Mouse (Mus musculus) embryonic stem cell, embryonic (primary cell): ENCODE results near the gene Abcc1.

Experiments used
- CTCF ChIA-PET, 4 experiments: fragments of 300-600 bp in 2 of 4; fragments of 350-600 bp in 2 of 4; sonication (Branson Sonifier 250); formaldehyde crosslinking; loops; one replicate each; lab custom pipeline; 2022; ENCODE audit warnings: inconsistent platforms in 2 of 4; lab: Charles Lee
- POLR2A ChIA-PET, 4 experiments: fragments of 300-600 bp in 2 of 4; fragments of 350-600 bp in 2 of 4; sonication (Branson Sonifier 250); formaldehyde crosslinking; loops; one replicate each; lab custom pipeline; 2022; ENCODE audit warnings: antibody characterized with exemption in 4 of 4, inconsistent platforms in 1 of 4; lab: Charles Lee

The Abcc1 gene

DNA sequence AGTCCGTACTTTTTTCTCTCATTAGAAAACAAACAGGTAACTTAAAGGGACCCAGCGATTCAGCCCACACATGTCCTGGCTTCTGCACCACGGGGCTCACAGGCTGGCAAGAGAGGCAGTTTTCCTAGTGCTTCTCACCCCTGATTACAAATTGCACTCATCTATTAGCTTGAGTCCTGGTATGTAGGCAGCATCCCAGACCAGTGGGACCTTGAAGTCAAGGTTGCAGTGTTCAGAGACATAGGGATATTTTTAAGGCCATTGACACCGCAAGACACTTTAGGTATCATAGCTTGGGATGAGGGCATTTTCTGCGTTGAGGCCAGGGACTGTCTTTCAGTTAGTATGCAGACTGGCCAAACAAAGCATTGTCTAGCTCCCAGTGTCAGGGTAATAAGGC lies 51.2 kb downstream of the Abcc1 start:
- CTCF ChIA-PET, result no interaction called here
- POLR2A ChIA-PET, result interaction anchor here in 1 of 4 experiments (1.2 to 1.4 kb wide), 2 partner anchors 16 to 53 kb away, joined by 4 read pairs; no protein-coding TSS in a partner anchor

- CTCF ChIA-PET, result interaction anchor here in 2 of 4 experiments (0.5 kb wide), 2 partner anchors 46 to 124 kb away, joined by 3 to 9 read pairs; partner anchors contain the start of gene Myh11 (in 1 of the 2)
- POLR2A ChIA-PET, result interaction anchor here in 1 of 4 experiments (0.7 to 1.5 kb wide), 3 partner anchors 9 to 45 kb away, joined by 3 read pairs; no protein-coding TSS in a partner anchor
Observed at GRCm38 (mm10) chr16:14415206-14415605, 53.8 kb downstream of the Abcc1 start.

DNA sequence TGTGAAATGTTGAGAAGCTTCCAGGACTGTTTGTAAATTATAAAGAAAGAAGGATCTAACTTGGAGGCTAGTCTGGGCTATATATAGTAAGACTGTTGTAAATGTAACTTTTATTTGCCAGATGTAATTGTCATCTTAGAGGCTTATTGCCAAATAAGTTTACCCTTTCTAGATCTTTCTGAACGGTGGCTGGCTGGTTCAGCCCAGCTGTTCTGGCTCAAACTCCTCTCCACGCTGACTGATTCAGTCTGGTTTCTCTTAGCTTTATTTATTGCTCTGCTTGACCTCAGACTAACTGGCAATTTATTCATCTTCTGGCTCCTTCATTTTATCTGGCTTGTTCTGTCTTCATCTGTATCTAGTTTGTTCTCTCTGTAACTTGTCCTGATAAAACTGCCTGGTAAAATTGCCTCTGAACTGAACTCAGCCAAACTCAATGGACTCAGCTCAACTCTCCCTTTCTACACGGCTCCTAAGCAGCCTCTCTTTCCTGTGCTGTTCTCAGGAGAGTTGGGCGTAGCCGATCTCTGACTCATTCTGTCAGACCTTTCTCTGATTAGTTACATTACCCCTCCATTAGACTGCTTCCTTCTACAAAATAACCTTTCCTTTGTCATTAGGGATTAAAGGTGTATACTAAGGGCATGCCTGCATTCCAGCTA lies 55.7 kb downstream of the Abcc1 start:
- POLR2A ChIA-PET, result no interaction called here
- CTCF ChIA-PET, result no interaction called here

- ChIA-PET CTCF (no interaction called here), POLR2A (interaction anchor here in 1 of 4 experiments (0.6 to 0.9 kb wide), 2 partner anchors 9 to 68 kb away, joined by 3 read pairs; no protein-coding TSS in a partner anchor)
Observed at GRCm38 (mm10) chr16:14420496-14421132, 59.3 kb downstream of the Abcc1 start.

DNA sequence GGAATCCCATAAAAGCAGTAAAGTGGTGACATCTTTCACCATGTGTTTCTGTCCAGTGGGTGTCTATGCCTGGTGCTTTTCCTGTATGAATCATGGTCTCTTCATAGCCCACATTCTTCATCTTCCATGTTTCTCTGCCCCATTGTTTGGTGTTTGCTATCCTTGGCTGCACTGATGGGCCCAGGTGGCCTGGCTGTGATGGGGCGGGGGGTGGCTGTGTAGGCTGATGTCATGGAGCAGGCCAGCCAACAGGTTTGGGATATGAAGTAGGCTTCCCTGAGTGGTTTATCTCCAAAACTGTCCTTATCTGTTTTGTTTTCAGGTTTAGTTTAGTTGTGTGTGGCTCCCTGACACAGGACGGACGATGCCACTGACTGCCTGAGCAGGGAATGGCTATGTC lies 60.7 kb downstream of the Abcc1 start:
- CTCF ChIA-PET, result no interaction called here
- POLR2A ChIA-PET, result interaction anchor here in 1 of 4 experiments (0.6 kb wide), 1 partner anchor 218 kb away, joined by 3 read pairs; no protein-coding TSS in a partner anchor

DNA sequence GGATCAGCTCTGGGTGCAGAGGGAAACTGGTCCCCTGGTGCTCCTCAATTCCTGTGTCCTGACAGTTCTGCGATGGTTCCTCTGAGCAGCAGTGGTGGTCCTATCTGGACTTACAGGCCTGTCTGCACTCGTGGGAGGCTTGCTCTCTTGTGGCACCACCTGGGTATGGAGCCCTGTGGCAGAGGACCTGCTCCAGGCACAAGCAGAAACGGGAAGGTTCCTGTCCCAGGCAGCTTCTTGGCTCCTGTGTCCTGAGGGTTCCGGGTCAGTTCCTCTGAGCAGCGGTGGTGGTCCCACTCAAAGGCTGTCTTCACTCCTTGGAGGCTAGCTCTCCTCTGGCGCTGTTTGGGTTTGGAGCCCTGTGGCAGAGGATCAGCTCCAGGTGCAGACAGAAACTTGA lies 68.0 kb downstream of the Abcc1 start:
- POLR2A ChIA-PET, result interaction anchor here in 1 of 4 experiments (0.7 to 0.8 kb wide), 2 partner anchors 9 to 10 kb away, joined by 3 read pairs; no protein-coding TSS in a partner anchor
- CTCF ChIA-PET, result interaction anchor here in 1 of 4 experiments (0.5 kb wide), 1 partner anchor 172 kb away, joined by 9 read pairs; no protein-coding TSS in a partner anchor

DNA sequence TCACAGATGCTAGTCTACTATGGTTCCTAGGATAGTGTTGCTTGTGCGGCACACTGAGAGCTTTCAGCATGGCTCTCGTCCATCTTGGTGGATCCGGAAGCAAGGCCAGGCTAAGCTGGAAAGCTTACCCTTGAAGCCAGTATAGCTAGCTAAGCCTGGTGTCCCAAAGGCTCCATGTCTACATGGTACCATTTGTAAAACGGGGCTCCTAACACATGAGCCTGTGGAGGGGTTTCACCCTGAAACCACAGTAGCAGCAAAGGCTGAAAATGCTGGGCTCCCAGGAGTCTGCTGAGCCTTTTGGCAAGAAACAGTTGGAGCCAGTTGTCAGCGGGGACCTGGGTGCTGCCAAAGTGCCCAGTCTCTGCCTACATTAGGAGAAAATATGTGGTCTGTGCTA lies 71.6 kb downstream of the Abcc1 start:
- ChIA-PET POLR2A (no interaction called here), CTCF (no interaction called here)

DNA sequence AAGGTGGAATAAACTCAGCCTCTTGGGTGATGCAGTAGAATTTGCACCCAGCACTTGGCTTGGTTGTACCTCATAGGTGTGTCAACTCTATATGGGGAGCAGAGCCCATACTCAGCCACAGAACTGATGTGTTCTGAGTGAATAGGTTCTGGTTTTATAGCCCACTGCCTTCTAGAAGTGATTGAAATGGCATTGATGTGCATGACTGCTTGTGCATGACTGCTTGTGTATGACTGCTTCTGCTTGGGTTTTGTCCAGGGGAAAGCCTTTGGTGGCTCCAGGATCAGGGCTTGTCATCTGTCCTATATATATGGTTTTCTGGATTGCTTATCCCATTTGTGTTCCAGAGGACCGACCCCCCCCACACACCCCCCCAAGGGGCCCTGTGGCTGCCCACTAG lies 74.2 kb downstream of the Abcc1 start:
- POLR2A ChIA-PET, result interaction anchor here in 2 of 4 experiments (0.6 to 0.9 kb wide), 2 partner anchors 26 to 415 kb away, joined by 3 read pairs; no protein-coding TSS in a partner anchor
- CTCF ChIA-PET, result no interaction called here

GRCm38 (mm10) chr16:14437446-14437982 lies 76.2 kb downstream of the Abcc1 start:
- CTCF ChIA-PET, result no interaction called here
- POLR2A ChIA-PET, result interaction anchor here in 2 of 4 experiments (0.6 to 0.9 kb wide), 3 partner anchors 25 to 455 kb away, joined by 3 to 4 read pairs (median 3); no protein-coding TSS in a partner anchor

GRCm38 (mm10) chr16:14438561-14438960 lies 77.2 kb downstream of the Abcc1 start:
- ChIA-PET CTCF (interaction anchor here in 1 of 4 experiments (0.6 kb wide), 1 partner anchor 232 kb away, joined by 6 read pairs; no protein-coding TSS in a partner anchor), POLR2A (interaction anchor here in 2 of 4 experiments (0.5 to 1.2 kb wide), 6 partner anchors 8 to 734 kb away, joined by 3 to 4 read pairs (median 3); partner anchors contain the start of gene Abcc1 (in 1 of the 2))

GRCm38 (mm10) chr16:14439081-14439480 lies 77.7 kb downstream of the Abcc1 start:
- CTCF ChIA-PET, result no interaction called here

DNA sequence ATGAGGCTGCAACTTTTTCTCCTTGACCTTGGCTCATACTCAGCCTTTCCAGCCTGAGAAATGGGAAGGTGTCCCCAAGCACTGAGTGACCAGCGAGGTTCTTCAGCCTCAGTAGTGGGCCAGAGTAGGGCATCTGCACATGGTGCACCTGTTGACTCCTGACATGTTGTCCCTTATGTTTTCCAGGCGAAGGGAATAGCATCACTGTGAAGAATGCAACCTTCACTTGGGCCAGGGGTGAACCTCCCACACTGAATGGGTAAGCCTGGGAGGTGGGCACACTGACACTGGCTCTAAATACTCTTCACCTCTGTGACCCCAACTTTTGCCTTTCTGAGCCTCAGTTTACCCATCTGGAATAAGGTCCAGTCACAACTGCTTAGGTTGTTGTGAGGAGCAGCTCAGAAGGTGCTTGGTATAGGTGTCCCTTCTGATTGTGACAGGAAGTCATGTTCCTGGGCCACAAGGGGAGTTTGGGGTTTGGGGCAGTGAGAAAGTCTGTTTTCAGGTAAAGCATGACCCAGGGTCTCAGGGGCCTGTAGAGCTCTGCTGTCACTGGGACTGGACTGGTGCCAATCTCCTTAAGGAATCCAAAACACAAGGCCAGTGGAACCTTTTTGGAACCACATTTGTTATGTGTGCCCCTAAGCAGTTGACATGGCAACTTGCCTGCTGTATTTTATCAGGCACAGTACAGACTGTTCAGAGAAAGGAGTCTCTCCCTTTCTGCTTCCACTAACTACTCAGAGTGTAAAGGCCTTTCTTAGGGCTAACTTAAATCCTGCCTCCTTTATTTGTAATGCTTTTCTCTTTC lies 78.7 kb downstream of the Abcc1 start:
- CTCF ChIA-PET, result interaction anchor here in 1 of 4 experiments (0.7 kb wide), 1 partner anchor 28 kb away, joined by 3 read pairs; no protein-coding TSS in a partner anchor
- POLR2A ChIA-PET, result interaction anchor here in 1 of 4 experiments (1.2 kb wide), 1 partner anchor 9 kb away, joined by 3 read pairs; no protein-coding TSS in a partner anchor

More at GRCm38 (mm10) chr16:14439081-14439480, 77.7 kb downstream of the Abcc1 start:
- POLR2A ChIA-PET, result interaction anchor here in 2 of 4 experiments (1.0 to 1.2 kb wide), 3 partner anchors 8 to 78 kb away, joined by 3 read pairs; partner anchors contain the start of gene Abcc1 (in 1 of the 2)

DNA sequence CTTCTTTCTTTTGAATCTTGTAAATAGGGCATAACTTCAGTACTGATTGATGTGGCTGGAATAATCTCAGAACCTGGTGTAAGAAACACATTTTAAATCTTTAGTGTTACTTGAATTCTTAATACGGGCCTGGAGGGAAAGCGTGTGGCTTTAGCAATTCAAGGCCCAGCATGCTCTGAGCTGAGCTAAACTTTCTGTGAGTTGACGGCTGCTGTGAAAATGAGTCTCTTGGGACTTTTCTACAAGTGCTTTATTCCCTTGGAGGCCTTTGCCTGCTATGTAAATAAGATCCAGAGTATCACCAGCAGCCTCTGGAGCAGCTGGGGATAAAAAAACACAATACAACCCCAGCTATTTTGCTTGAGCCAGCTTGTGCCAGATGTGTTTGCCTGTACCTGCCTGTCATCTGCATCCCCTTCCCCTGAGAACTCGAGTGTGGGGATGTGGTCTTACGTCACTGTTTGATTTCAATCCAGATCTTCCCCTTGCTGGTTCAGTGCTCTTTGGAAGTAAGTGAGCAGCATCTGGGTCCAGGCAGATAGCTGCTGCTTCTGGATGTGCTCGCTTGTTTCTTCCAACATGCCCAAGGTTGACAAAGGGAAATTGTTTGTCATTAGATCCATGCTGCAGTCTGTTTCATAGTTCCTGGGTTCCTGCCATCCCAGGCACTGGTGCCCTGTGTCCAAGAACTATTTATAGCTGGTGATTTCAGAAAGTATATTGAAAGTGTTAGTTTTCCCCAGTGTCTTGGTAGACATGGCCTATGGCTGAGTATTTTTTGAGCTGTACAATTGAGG lies 82.9 kb downstream of the Abcc1 start:
- POLR2A ChIA-PET, result interaction anchor here in 1 of 4 experiments (1.3 kb wide), 2 partner anchors 13 to 16 kb away, joined by 3 to 4 read pairs; no protein-coding TSS in a partner anchor
- CTCF ChIA-PET, result interaction anchor here in 2 of 4 experiments (0.7 to 1.6 kb wide), 2 partner anchors 15 to 1087 kb away, joined by 4 read pairs; no protein-coding TSS in a partner anchor

GRCm38 (mm10) chr16:14445197-14445596 lies 83.8 kb downstream of the Abcc1 start:
- ChIA-PET CTCF (interaction anchor here in 1 of 4 experiments (1.6 kb wide), 1 partner anchor 14 kb away, joined by 4 read pairs; no protein-coding TSS in a partner anchor), POLR2A (interaction anchor here in 1 of 4 experiments (1.3 kb wide), 2 partner anchors 12 to 15 kb away, joined by 3 to 4 read pairs; no protein-coding TSS in a partner anchor)

DNA sequence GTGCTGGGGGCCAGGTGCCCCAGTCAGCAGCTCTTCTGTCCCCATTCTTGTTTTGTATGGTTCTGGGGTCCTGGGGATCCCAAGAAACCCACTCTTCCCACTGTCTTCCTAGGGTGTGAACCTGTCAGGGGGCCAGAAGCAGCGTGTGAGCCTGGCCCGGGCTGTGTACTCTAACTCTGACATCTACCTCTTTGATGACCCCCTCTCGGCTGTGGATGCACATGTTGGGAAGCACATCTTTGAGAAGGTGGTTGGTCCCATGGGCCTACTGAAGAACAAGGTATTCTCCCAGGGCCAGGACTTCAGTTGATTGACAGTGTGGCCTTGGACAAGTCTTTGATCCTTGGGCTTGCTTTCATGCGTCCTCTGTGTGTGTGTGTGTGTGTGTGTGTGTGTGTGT lies 86.0 kb downstream of the Abcc1 start:
- POLR2A ChIA-PET, result interaction anchor here in 1 of 4 experiments (1.0 to 1.2 kb wide), 2 partner anchors 15 to 75 kb away, joined by 3 to 4 read pairs; no protein-coding TSS in a partner anchor
- CTCF ChIA-PET, result no interaction called here

DNA sequence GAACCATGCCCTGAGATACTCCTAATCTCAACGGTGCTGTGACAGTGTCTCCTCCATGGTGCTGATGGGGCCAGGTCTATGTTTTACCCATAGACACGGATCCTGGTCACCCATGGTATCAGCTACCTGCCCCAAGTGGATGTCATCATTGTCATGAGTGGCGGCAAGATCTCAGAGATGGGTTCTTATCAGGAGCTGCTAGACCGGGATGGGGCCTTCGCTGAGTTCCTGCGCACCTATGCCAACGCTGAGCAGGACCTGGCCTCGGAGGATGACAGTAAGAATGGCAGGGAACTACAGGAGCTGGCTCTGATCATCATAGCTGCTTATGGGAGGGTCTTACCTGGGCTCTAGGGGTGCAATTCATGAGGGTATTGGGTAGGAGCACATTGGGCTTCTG lies 86.9 kb downstream of the Abcc1 start:
- ChIA-PET CTCF (no interaction called here), POLR2A (interaction anchor here in 1 of 4 experiments (0.5 to 1.3 kb wide), 2 partner anchors 33 to 83 kb away, joined by 3 to 4 read pairs; no protein-coding TSS in a partner anchor)

GRCm38 (mm10) chr16:14449861-14450260 lies 88.5 kb downstream of the Abcc1 start:
- CTCF ChIA-PET, result no interaction called here
- POLR2A ChIA-PET, result interaction anchor here in 2 of 4 experiments (0.6 to 1.2 kb wide), 3 partner anchors 9 to 169 kb away, joined by 3 read pairs; no protein-coding TSS in a partner anchor
